Mouse (Mus musculus): ENCODE results near the gene Ano8.

Gene Ano8

GRCm38 (mm10) chr8:71470913-71471255, 14.9 kb downstream of the Ano8 start:
- no peak for DNase-seq (ENCODE audit: low read depth, low spot score)

DNA sequence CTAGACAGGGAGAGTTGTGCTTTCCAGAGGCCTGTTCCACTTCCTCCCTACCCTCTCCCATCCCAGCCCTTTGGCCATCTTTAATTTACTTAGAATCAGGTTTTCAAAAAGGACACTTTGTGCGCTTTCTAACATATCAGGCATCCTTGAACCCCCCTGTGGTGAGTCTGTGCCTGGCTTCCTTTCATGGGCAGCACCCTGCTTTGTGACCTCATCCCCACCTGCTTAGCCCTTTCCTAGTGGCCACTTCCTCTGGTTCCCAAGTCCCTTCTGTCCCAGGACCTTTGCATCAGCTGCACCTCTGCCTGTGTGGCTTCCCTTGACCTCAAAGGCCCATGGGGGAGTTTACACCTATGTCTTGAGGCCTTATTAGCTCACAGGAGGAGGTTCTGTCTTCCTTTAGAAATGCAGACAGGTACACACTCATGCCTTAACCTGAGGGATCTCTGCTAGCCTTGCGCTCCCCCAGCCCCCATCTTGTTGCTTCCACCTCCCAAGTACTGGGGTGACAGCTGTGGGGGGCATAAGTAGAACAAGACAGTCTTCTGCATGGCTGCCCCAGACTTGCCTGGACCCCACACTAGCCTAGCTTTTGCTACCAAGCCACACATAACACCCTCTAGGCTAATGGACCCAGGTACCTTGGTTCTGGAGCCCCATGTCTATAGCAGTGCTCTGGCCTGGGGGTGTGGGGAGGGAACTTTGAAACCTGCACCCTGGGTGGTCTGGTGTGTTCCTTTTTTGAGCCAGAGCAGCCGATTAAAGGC, 15.4 kb downstream of the Ano8 start:
- no peak for DNase-seq (ENCODE audit: low read depth, low spot score)

GRCm38 (mm10) chr8:71469411-71469810, 16.4 kb downstream of the Ano8 start:
- DNase-seq (ENCODE audit: low read depth, low spot score) = peak; percentile 84

GRCm38 (mm10) chr8:71468916-71469315, 16.8 kb downstream of the Ano8 start, which contains the start of gene Dda1:
Dda1 (plus strand) TSS chr8:71469199.
- DNase-seq (ENCODE audit: low read depth, low spot score) = peak; percentile 100

DNA sequence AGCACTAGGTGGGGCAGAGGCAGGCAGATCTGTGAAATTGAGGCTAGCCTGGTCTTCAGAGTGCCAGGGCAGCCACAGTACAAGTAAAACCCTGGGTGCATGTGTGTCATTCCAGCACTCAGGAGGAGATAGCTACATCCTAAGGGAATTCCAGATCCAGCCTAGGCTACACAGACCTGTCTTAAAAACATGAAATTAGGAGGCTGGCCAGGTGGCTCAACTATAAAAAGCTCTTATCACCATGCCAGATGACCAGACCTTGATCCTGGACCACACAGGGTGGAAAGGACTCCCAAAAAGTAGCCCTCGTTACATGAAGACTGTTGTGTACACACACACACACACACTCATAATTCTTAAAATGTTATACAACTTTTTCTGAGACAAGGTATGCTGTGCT, 17.8 kb downstream of the Ano8 start:
- DNase-seq (ENCODE audit: low read depth, low spot score) = no peak

- DNase-seq (ENCODE audit: low read depth, low spot score) = no peak
These were observed 18.6 kb downstream of the Ano8 start for GRCm38 (mm10) chr8:71467201-71467600.

DNA sequence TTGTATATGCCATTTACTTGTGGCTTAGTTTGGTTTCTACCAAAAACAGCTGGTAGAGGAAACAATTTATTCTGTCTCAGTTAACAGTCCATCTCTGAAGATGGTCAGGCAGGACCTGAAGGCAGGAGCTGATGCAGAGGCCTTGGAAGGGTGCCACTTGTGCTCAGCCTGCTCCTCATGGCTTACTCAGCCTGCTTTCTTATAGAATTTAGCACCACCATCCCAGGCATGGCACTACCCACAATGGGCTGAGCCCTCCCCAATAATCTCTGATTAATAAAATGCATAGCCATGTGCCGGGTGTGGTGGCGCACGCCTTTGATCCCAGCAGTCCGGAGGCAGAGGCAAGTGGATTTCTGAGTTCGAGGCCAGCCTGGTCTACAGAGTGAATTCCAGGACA, 19.6 kb downstream of the Ano8 start:
- no peak for DNase-seq (ENCODE audit: low read depth, low spot score)

DNA sequence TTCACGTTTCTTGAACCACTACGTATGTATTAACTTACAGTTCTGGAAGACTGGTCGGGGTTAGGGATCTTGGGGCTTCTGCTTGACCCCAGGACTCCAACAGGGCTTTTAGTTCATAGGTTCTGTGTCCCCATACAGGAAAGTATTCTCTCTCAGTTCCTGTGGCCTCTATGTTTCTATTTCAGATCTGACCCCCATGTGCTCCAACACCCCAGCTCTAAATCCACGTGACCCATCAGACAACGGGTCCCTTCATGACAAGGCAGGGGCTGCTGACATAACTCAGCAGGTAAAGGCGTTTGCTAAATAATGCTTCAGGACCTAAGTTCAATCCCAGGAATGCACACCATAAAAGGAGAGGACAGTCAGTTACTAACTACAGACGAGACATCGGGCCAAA, 20.0 kb downstream of the Ano8 start:
- no peak for DNase-seq (ENCODE audit: low read depth, low spot score)

GRCm38 (mm10) chr8:71464513-71465500, 21.0 kb downstream of the Ano8 start, which contains the start of gene Mrpl34:
Mrpl34 (plus strand) TSS chr8:71464959.
- peak; percentile 100 for DNase-seq (ENCODE audit: low read depth, low spot score)

GRCm38 (mm10) chr8:71463188-71464033, 22.4 kb downstream of the Ano8 start, which contains the start of gene Abhd8:
Abhd8 (minus strand) TSS chr8:71463655.
- DNase-seq (ENCODE audit: low read depth, low spot score) = peak; percentile 96

DNA sequence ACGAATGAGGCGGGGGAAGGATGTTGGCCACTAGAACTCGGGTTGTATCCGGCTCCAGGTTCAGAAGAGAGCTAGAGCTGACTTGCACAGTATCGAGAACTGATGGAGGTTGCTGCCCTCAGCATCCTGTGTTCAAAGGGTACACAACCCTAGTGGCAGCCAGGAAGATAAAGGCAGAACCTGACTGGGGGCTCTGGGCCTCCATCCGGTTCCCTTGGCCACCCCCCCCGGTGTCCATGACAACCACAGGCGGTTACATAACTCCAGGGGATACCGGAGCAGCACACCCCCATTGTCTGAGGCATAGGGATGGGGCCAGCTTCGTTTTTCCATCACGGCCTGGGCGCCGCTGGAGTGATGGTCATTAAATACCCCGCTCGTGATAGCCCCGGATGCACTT, 23.0 kb downstream of the Ano8 start:
- DNase-seq (ENCODE audit: low read depth, low spot score) = no peak

- no peak for DNase-seq (ENCODE audit: low read depth, low spot score)
These were observed 23.6 kb downstream of the Ano8 start for GRCm38 (mm10) chr8:71462191-71462590.

DNA sequence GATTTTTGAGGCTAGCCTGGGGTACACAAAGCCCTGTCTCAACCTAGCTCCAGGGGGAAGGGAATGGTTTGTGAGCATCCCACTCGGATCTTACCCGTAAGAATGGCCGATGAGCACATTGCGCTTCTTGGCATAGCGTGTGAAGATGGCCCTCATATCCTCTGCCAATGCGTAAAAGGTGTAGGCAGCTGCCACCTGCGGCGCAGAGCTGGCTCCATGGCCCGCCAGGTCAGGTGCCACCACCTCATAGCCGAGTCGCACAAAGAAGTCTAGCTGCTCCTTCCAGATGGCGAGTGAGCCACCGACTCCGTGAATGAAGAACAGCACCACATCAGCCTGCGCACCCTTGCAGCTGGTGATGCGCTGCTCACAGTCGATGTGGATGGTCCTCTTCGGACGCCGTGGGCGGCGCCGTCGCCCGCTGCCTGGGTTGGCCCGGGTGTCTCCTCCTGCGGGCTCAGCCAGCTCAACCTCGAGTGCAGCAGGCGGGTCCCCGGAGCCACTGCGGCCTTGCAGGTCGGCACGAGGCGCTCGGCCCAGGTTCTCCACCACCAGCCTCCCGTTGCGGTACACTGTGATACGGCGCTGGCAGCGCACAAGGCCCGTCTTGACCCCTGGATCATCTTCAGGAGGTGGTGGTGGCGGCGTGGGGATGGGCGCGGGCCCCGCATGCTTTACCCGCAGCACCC, 24.5 kb downstream of the Ano8 start:
- DNase-seq (ENCODE audit: low read depth, low spot score) = no peak

DNA sequence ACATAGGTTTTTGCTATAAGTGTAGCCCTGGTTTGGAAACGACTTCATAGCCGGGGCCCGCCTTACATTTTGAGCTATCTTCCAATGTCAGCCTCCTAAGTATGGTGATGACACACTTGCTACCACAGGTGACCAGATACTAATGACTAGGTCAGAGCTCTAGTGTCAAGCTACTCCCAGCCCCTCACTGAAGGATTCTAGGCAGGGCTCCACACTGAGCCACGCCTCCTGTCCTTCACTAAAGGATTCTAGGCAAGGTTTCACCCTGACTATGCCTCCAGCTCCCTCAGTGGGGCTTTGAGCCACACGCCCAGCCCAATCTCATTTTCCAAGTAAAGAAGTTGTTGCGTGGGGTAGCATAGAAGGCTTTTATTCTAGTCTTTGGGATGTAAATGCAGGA, 25.0 kb downstream of the Ano8 start:
- no peak for DNase-seq (ENCODE audit: low read depth, low spot score)

- peak; percentile 55 for DNase-seq (ENCODE audit: low read depth, low spot score)
These were observed 28.0 kb downstream of the Ano8 start for GRCm38 (mm10) chr8:71457659-71458270.

DNA sequence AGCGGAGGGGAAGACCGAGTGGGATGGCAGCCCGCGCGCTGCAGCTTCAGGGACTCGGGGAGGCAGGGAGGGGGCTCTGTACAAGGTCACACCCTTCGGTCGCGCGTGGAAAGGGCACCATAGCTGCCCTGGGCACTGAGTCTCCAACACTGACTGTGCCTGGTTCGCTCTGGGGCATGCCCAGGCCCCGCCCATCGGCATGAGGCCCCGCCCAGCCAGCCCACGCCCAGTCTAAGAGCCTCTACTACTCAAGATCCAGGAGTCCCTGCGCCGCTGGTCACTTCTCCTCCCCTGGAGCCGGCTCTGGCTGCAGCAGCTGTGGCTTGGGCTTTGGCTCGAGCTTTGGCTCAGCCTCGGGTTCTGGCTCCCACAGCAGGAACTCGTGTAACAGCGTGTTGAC, 28.9 kb downstream of the Ano8 start:
- DNase-seq (ENCODE audit: low read depth, low spot score) = no peak

DNA sequence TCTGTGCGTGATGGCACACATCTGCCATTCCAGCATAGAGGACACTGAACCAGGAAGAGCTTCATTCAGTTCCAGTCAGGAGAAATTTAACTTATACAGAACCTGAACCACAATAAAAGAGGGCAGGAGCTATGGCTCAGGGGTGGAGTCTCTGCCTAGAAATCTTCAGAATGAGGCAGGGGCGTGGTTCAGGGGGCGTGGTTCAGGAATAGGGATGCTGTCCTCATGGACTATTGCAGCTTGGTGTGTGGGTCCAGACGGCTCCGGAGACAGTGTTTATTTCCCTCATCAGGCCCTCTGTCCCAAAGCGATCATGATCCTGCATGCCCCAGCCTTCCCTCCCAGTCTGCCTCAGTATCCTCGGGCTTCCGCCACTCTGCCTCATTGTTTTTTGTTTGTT, 31.1 kb downstream of the Ano8 start:
- DNase-seq (ENCODE audit: low read depth, low spot score) = no peak

GRCm38 (mm10) chr8:71452669-71453068, 33.1 kb downstream of the Ano8 start:
- DNase-seq (ENCODE audit: low read depth, low spot score) = no peak

GRCm38 (mm10) chr8:71451777-71452176, 34.0 kb downstream of the Ano8 start:
- no peak for DNase-seq (ENCODE audit: low read depth, low spot score)

- no peak for DNase-seq (ENCODE audit: low read depth, low spot score)
These were observed 34.4 kb downstream of the Ano8 start for GRCm38 (mm10) chr8:71451337-71451736.

GRCm38 (mm10) chr8:71445096-71445495, 40.7 kb downstream of the Ano8 start:
- DNase-seq (ENCODE audit: low read depth, low spot score) = no peak

Data from ES-CJ7 (cell line).